Mouse (Mus musculus) lung, embryonic 16.5 days (tissue): ENCODE measurements around the gene Ifi27l2a. TPM values are rescaled to one million over a fixed set of nuclear protein-coding genes. Genes with fewer than 3 reads are reported as not detected.
A peak's percentile ranks its signal among the peaks of the same experiment; 100 is the strongest.

Experiments
- ATAC-seq: fragments of 200-750 bp; cut with Nextera tagmentation; 2 replicates; pipeline ENCODE4 v1.8.0; 2017; ENCODE audit warnings: low read depth, mild to moderate bottlenecking, moderate library complexity
- H3K27ac ChIP-seq: fragments of 300-500 bp; sonication (generic); 2 replicates; pipeline ENCODE4 v1.5.1; 2014; ENCODE audit warnings: mild to moderate bottlenecking, control low read depth, low read length
- H3K27me3 ChIP-seq: fragments of 300-500 bp; sonication (generic); 2 replicates; pipeline ENCODE4 v1.6.1; 2014; ENCODE audit warnings: low read depth, low read length, mixed read lengths; ENCODE audit not compliant: control insufficient read depth, insufficient read depth
- H3K36me3 ChIP-seq: fragments of 300-500 bp; sonication (generic); 2 replicates; pipeline ENCODE4 v1.6.1; 2014; ENCODE audit warnings: low read length; ENCODE audit not compliant: control insufficient read depth, insufficient read depth
- H3K4me1 ChIP-seq: fragments of 300-500 bp; sonication (generic); replicated peaks from 2 replicates; pipeline ENCODE4 v1.6.1; 2014; ENCODE audit warnings: low read length, mixed read lengths; ENCODE audit not compliant: control insufficient read depth, insufficient read depth
- H3K4me2 ChIP-seq: fragments of 300-500 bp; sonication (generic); 2 replicates; pipeline ENCODE4 v1.6.1; 2014; ENCODE audit warnings: low read depth, low read length, control low read depth
- H3K4me3 ChIP-seq: fragments of 300-500 bp; sonication (generic); 2 replicates; pipeline ENCODE4 v1.5.1; 2014; ENCODE audit warnings: mild to moderate bottlenecking, low read length, control low read depth
- H3K9ac ChIP-seq: fragments of 300-500 bp; sonication (generic); 2 replicates; pipeline ENCODE4 v1.6.1; 2014; ENCODE audit warnings: low read length, control low read depth
- H3K9me3 ChIP-seq: fragments of 300-500 bp; sonication (generic); 2 replicates; pipeline ENCODE4 v1.6.1; 2016; ENCODE audit warnings: low read length; ENCODE audit not compliant: control insufficient read depth
- WGBS: fragments of 180-500 bp; shearing (Covaris S2); extraction: QIAGEN DNeasy Blood & Tissue Kit; methylation state at CpG from one replicate; pipeline ENCODE4 v1.1.7; 2014; 5-methylcytosine and 5-hydroxymethylcytosine counted together
- polyA plus RNA-seq: library from polyadenylated mRNA; unstranded; fragments of >200 nt; fragmentation: Nextera tagmentation; extraction: Ambion mirVana; gene quantifications from 2 replicates; pipeline ENCODE4 v1.2.1, GENCODE M21; 2015

Ifi27l2a gene
- polyA plus RNA-seq, 1 experiment from 2014 or later = 6.9 TPM

- no peaks in the 10 kb centered on the region for H3K9me3 ChIP-seq
- no peak overlapping the region for H3K4me2 ChIP-seq
- WGBS = 56% methylated on average over 7 of the region's 7 CpGs
- no peaks in the 10 kb centered on the region for H3K27me3 ChIP-seq
- H3K4me3 ChIP-seq = no peak overlapping the region
- H3K9ac ChIP-seq = no peak overlapping the region
- no peaks in the 10 kb centered on the region for H3K36me3 ChIP-seq
- ATAC-seq = peak; percentile 73
- H3K27ac ChIP-seq = peak overlapping the region; percentile 78
- peaks cover 5% of the 10 kb centered on the region; the same call in 1 of the 2 replicates for H3K4me1 ChIP-seq
Measured at GRCm38 (mm10) chr12:103396751-103397150, 46.7 kb downstream of the Ifi27l2a start.

DNA sequence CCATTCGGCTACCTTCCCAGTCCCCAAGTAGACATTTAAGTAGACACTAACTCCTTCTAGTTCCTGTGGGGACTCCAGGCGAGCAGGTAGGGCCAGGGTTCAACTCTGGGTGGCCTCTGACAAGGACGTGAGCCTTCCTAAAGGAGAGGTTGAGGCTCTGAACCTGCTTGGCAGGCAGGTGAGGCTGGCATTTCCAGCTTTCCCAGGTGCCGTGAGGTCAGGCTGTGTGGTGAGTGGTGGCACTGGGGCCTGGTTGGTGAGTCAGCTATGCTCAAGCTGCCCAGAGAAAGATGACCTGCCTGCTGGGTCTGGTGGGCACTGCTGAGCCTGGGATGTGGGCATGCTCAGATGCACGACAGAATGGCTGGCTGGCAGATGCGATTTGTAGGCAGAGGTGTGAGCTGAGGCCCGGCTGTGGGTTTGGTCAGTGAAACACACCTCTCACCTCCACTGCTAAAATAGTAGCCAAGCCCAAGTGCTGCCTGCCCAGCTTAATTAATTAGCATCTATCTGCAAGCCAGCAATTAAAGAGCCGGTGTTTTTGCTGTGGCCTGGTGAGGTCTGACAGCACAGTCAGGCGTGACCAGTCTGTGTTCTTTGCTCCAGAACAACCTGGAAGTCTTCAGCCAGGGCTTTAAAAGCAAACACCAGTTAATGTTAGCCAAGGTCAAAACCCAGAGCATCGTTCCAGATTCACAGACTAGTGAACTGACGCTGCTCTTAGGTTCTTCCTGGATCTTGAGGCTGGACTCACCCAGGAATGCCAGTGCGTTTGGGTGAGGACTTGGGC is 47.8 kb downstream of the Ifi27l2a start:
- no peak overlapping the region for H3K4me2 ChIP-seq
- H3K4me3 ChIP-seq = no peak overlapping the region
- no peak for ATAC-seq
- no peaks in the 10 kb centered on the region for H3K9me3 ChIP-seq
- H3K27me3 ChIP-seq = no peaks in the 10 kb centered on the region
- no peak overlapping the region for H3K27ac ChIP-seq
- no peak overlapping the region for H3K9ac ChIP-seq
- WGBS = 52% methylated on average over 12 of the region's 12 CpGs
- H3K4me1 ChIP-seq = peaks cover 5% of the 10 kb centered on the region; the same call in 1 of the 2 replicates
- no peaks in the 10 kb centered on the region for H3K36me3 ChIP-seq

DNA sequence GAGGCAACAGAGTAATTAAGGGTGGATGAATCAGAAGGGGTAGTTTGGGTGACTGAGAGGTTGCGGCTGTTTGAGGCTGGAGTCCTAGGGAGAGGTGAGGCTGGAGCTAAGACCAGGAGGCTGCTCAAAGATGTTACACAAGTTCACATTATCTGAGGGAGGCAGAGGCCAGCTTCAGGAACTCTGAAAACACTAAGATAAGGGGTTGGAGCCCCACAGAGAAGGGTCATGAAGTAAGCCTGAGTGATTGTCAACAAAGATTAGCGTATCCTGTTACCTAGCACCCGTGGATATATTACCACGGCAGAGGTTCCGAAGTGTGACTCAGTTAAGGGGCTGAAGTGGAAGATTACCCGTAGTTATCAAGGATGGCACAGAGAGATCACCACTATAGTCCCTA is 50.0 kb downstream of the Ifi27l2a start:
- Histone ChIP-seq H3K27me3 (no peaks in the 10 kb centered on the region), H3K4me3 (no peak overlapping the region), H3K27ac (no peak overlapping the region), H3K4me1 (peaks cover 9% of the 10 kb centered on the region; the same call in 1 of the 2 replicates), H3K9me3 (no peaks in the 10 kb centered on the region), H3K4me2 (no peak overlapping the region), H3K9ac (no peak overlapping the region), H3K36me3 (no peaks in the 10 kb centered on the region)
- ATAC-seq = no peak
- 31% methylated on average over 6 of the region's 6 CpGs for WGBS

Other genes starting within 250 kb of the Ifi27l2a start
- gene Prima1, start 201.5 kb downstream of the Ifi27l2a start, polyA plus RNA-seq = 0.23 and 0.25 TPM in 2 replicates
- gene Fam181a, start 132.7 kb downstream of the Ifi27l2a start, polyA plus RNA-seq = 0.43 TPM in 1 of 2 replicates, not detected in the other
- gene Asb2, start 87.7 kb downstream of the Ifi27l2a start, polyA plus RNA-seq = 8.3 and 8.4 TPM in 2 replicates
- 7.2 and 8.2 TPM in 2 replicates for gene Otub2, start 55.0 kb downstream of the Ifi27l2a start, polyA plus RNA-seq
- 0.30 TPM in 1 of 2 replicates, not detected in the other for gene 9330161L09Rik, start 35.9 kb downstream of the Ifi27l2a start, polyA plus RNA-seq
- 82.1 and 90.0 TPM in 2 replicates for gene Ddx24, start 17.9 kb downstream of the Ifi27l2a start, polyA plus RNA-seq
- 55.8 and 60.2 TPM in 2 replicates for gene Ifi27, start 9.5 kb downstream of the Ifi27l2a start, polyA plus RNA-seq
- not detected in 2 replicates for gene Ifi27l2b, start 13.5 kb upstream of the Ifi27l2a start, polyA plus RNA-seq
- 2.2 and 3.5 TPM in 2 replicates for gene Ppp4r4, start 88.6 kb upstream of the Ifi27l2a start, polyA plus RNA-seq
- 0.49 TPM in 1 of 2 replicates, not detected in the other for gene Serpina10, start 187.8 kb upstream of the Ifi27l2a start, polyA plus RNA-seq
- gene Serpina6, start 213.5 kb upstream of the Ifi27l2a start, polyA plus RNA-seq = 1.9 and 17.1 TPM in 2 replicates
- not detected in 2 replicates for gene Serpina16, start 232.5 kb upstream of the Ifi27l2a start, polyA plus RNA-seq